Mouse (Mus musculus) intestine, embryonic 14.5 days (tissue): ENCODE data around the gene Gm609. TPM values are rescaled to one million over a fixed set of nuclear protein-coding genes. Genes with fewer than 3 reads are reported as not detected.

ENCODE experiments used
- polyA plus RNA-seq: library from polyadenylated mRNA; unstranded; fragments of >200 nt; fragmentation: Nextera tagmentation; extraction: Ambion mirVana; gene quantifications from 2 replicates; pipeline ENCODE4 v1.2.1, GENCODE M21; 2014

Gm609 gene
- polyA plus RNA-seq, 1 experiment from 2014 or later: 1.5 TPM

Other genes with a start within 250 kb of the Gm609 start
- 35.5 and 41.7 TPM in 2 replicates for gene Cd200, start 83.9 kb downstream of the Gm609 start, polyA plus RNA-seq
- gene Gm17783, start 39.1 kb upstream of the Gm609 start, polyA plus RNA-seq: 1.9 and 4.1 TPM in 2 replicates
- gene Slc9c1, start 42.3 kb upstream of the Gm609 start, polyA plus RNA-seq: not detected in 2 replicates
- 0.09 TPM in 2 replicates for gene Gcsam, start 117.4 kb upstream of the Gm609 start, polyA plus RNA-seq
- gene BC016579, start 161.1 kb upstream of the Gm609 start, polyA plus RNA-seq: 1.9 and 2.7 TPM in 2 replicates
- gene Tmprss7, start 200.7 kb upstream of the Gm609 start, polyA plus RNA-seq: 0.26 and 0.30 TPM in 2 replicates
- 42.5 and 50.0 TPM in 2 replicates for gene Tagln3, start 231.6 kb upstream of the Gm609 start, polyA plus RNA-seq
- gene Abhd10, start 250.0 kb upstream of the Gm609 start, polyA plus RNA-seq: 33.9 and 37.8 TPM in 2 replicates